8 mouse cellular contexts compared by ENCODE assay signal in the genomic region with DNA sequence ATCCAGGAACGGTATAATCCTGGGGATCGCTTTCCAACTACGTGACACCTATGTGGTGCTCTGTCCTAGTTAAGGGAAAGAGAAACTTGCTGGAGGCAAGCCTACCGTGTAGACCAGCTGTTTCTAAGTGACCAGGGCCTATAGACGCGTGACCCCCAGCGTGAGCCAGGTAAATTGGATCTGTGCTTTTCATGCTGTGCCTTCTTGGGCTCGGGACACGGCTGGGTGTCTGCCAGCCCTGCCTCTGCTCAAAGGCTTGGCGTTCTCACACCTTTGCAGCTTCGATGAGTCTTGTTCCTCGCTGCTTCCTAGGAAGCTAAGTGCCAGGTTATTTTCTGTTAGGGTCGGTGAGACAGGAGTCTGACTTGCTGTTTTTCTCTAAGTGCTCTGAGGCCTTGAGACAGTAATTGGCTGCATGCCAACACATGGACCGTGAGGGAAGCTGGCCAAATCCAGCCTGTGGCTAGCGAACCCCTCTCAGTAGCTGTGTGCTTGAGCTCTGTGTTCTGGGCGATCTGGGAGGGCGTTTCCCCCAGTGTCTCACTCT.
A peak's percentile ranks its signal among the peaks of the same experiment; 100 is the strongest.
DNase-seq lines count a peak whose midpoint lies in the region; ATAC-seq lines count a peak whose summit lies in the region.

No protein-coding gene starts in this region.

- no peaks in the 10 kb centered on the region for H3K27me3 ChIP-seq in limb, embryonic 11.5 days (ENCODE audit: control insufficient read depth, insufficient read depth, low read length)
- no peaks in the 10 kb centered on the region for H3K27me3 ChIP-seq in limb, embryonic 10.5 days (ENCODE audit: low read depth, poor library complexity, severe bottlenecking)
- no peaks in the 10 kb centered on the region for H3K27me3 ChIP-seq in midbrain, embryonic 13.5 days

- no peaks in the 10 kb centered on the region for H3K36me3 ChIP-seq in limb, embryonic 11.5 days (ENCODE audit: control insufficient read depth, insufficient read depth, low read length)
- H3K36me3 ChIP-seq in limb, embryonic 10.5 days, result no peaks in the 10 kb centered on the region
- H3K36me3 ChIP-seq in midbrain, embryonic 13.5 days, result no peaks in the 10 kb centered on the region

- peaks cover 10% of the 10 kb centered on the region for H3K4me1 ChIP-seq in limb, embryonic 11.5 days (ENCODE audit: control insufficient read depth, insufficient read depth, low read length)
- peaks cover 18% of the 10 kb centered on the region for H3K4me1 ChIP-seq in limb, embryonic 10.5 days
- H3K4me1 ChIP-seq in midbrain, embryonic 13.5 days (replicated peaks), result peaks cover 14% of the 10 kb centered on the region

- no peak for ATAC-seq in limb, embryonic 11.5 days (ENCODE audit: insufficient number of reproducible peaks, low FRiP score, low TSS enrichment, low read depth)
- ATAC-seq in midbrain, embryonic 13.5 days, result peak; percentile 55; the same call in 1 of the 2 replicates
- ATAC-seq in megakaryocyte-erythroid progenitor cell, adult 5-6 weeks (replicated peaks; ENCODE audit: low FRiP score, low TSS enrichment, poor library complexity, severe bottlenecking), result no peak

- H3K9me3 ChIP-seq in limb, embryonic 11.5 days (ENCODE audit: control insufficient read depth, low read length), result no peaks in the 10 kb centered on the region
- H3K9me3 ChIP-seq in limb, embryonic 10.5 days (replicated peaks), result no peaks in the 10 kb centered on the region
- H3K9me3 ChIP-seq in midbrain, embryonic 13.5 days, result no peaks in the 10 kb centered on the region

- no peak overlapping the region for H3K27ac ChIP-seq in limb, embryonic 11.5 days (replicated peaks; ENCODE audit: low read depth, low read length)
- no peak overlapping the region for H3K27ac ChIP-seq in limb, embryonic 10.5 days
- peak overlapping the region; percentile 6; the same call in 1 of the 2 replicates for H3K27ac ChIP-seq in midbrain, embryonic 13.5 days

- H3K9ac ChIP-seq in limb, embryonic 11.5 days (ENCODE audit: low read length), result no peak overlapping the region
- no peak overlapping the region for H3K9ac ChIP-seq in midbrain, embryonic 13.5 days (replicated peaks)

- no peak overlapping the region for H3K4me3 ChIP-seq in limb, embryonic 11.5 days (ENCODE audit: low read depth, low read length)
- no peak overlapping the region for H3K4me3 ChIP-seq in limb, embryonic 10.5 days
- no peak overlapping the region for H3K4me3 ChIP-seq in midbrain, embryonic 13.5 days (replicated peaks)

- H3K4me2 ChIP-seq in limb, embryonic 11.5 days (ENCODE audit: low read depth, severe bottlenecking), result no peak overlapping the region
- no peak overlapping the region for H3K4me2 ChIP-seq in midbrain, embryonic 13.5 days (replicated peaks)

- DNase-seq in limb, embryonic 11.5 days (ENCODE audit: low spot score), result peak; percentile 44
- no peak for DNase-seq in limb, embryonic 10.5 days (ENCODE audit: low spot score)
- peak; percentile 22 to 32 for DNase-seq in cerebellum, adult 18-20 months
- DNase-seq in gastrocnemius, postnatal 10 days, result peak; percentile 49
- DNase-seq in kidney, postnatal 10 days, result peak; percentile 77
- DNase-seq in thymus, postnatal 0 days (ENCODE audit: low spot score), result no peak

- WGBS in limb, embryonic 11.5 days, result 65% methylated on average over 17 of the region's 17 CpGs
- 79% methylated on average over 17 of the region's 17 CpGs for WGBS in limb, embryonic 10.5 days
- WGBS in midbrain, embryonic 13.5 days, result 64% methylated on average over 17 of the region's 17 CpGs

Comparison
In these comparisons a context has a peak if more than half of its experiments do, and no peak if none do; other contexts are left out.
1. DNase-seq: peak in limb, embryonic 11.5 days (single experiment), cerebellum, adult 18-20 months (2 of 2), gastrocnemius, postnatal 10 days (single experiment) and kidney, postnatal 10 days (single experiment); none in limb, embryonic 10.5 days (single experiment) and thymus, postnatal 0 days (single experiment).